Mouse (Mus musculus): ENCODE measurements around the gene Prkag2.

- TF ChIP-seq CTCF (IDR thresholded peaks at IDR 0.05; ENCODE audit: low read depth, low read length), result no peak
- no peak for TF ChIP-seq GATA1 (IDR thresholded peaks at IDR 0.05; ENCODE audit: borderline replicate concordance, low read length)
- no peak for TF ChIP-seq POLR2AphosphoS5 (IDR thresholded peaks at IDR 0.05; ENCODE audit: insufficient replicate concordance, low read depth, low read length)
- TF ChIP-seq TAL1 (conservative IDR thresholded peaks at IDR 0.05; ENCODE audit: low read depth, low read length), result no peak
- TF ChIP-seq GATA2 (IDR thresholded peaks at IDR 0.05; ENCODE audit: borderline replicate concordance, low read depth, low read length), result no peak
Observed at GRCm38 (mm10) chr5:24950039-24950438, 150.4 kb downstream of the Prkag2 start.

All from G1E (cell line).